Mouse (Mus musculus) spleen, adult 2 months (tissue): ENCODE data around the gene Ttll9.
A peak's percentile ranks its signal among the peaks of the same experiment; 100 is the strongest.

Experiments used
- CTCF ChIP-seq: fragments of 200-500 bp; IDR thresholded peaks from 2 replicates; pipeline ENCODE4 v1.5.1; 2011; ENCODE audit warnings: mild to moderate bottlenecking, inconsistent platforms; ENCODE audit not compliant: insufficient read depth, insufficient read length, insufficient replicate concordance; ENCODE audit errors: extremely low read depth
- POLR2A ChIP-seq: fragments of 200-500 bp; IDR thresholded peaks from 2 replicates; pipeline ENCODE4 v1.6.1; 2011; ENCODE audit warnings: low read depth, low read length, inconsistent platforms

DNA sequence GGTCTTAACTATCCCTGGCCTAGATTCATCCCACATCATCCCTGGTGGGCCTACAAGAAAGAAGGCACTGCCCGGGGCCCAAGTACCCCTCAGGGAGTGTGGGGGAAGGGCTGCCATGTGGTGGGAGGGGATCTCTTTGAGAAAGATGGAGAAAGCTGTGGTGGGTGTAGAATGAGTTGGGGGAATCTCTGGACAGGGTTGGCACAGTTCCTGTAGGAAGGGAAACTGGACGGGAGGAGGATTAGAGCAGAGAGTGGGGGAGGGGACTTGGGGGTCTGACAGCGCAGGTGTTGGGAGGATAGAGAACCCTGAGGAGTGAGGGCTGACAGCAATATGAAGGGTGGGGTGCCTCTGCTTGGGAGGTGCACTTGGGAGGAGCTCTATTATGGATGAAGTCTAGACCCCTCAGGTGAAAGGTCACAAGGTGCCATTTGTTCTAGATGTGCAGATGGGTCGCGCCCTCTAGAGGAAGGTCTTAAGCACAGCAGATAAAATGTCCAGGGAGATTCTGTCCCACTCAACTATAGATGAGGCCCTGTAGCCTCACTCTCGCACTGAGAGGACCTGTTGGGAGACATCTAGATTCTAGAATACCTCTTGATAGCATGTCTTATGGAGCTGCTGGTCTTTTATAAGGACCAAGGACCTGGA, 93.1 kb downstream of the Ttll9 start:
- TF ChIP-seq POLR2A: no peak
- 0 out of 2 replicates have a peak, but pooled peaks have one; percentile 3 for TF ChIP-seq CTCF
